Mouse (Mus musculus): ENCODE data around the gene Sh2b1.

DNA sequence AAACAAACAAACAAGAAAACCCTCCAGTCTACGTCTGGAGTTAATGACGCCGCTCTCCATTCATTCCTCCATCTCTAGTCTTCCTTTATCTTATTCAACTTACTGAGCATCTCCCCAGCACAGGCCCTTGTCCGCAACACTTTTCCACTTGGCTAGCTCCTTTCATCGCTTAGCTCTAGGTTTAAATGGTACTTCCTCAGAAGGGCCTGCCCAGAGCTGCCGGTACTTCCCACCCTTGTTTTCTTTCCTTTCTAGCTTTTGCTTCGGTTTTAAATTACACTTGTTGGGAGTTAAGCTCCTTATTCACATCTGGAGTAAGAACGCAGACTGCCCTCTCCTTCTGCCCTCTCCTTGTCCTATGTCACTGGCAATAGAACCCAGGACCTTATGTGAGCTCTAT, 58.2 kb downstream of the Sh2b1 start:
- TF ChIP-seq CTCF (IDR thresholded peaks at IDR 0.05; ENCODE audit: borderline replicate concordance, control insufficient read depth, extremely low read depth, insufficient read depth, low read length, poor library complexity) (no peak), POLR2A (IDR thresholded peaks at IDR 0.05; ENCODE audit: control insufficient read depth, extremely low read depth, insufficient read depth, low read length, poor library complexity) (no peak)

Measured in thymus, adult 2 months (tissue).